In genomic region chr2:60053222-60054010, GRCm38 (mm10) we compare ENCODE assay signal across 15 mouse cellular contexts.
A peak's percentile ranks its signal among the peaks of the same experiment; 100 is the strongest.
DNase-seq lines count a peak whose midpoint lies in the region; ATAC-seq lines count a peak whose summit lies in the region.
"Had no signal": no experiment of that assay in that cellular context is flagged by ENCODE, and none has a peak within 500 bp of the region (broad histone marks: within the 10 kb centered on the region; RNA-seq: fewer than 3 reads in every experiment).

No protein-coding gene starts in this region.

- no peak overlapping the region for H3K4me2 ChIP-seq in forebrain, embryonic 11.5 days (ENCODE audit: low read depth, low read length, severe bottlenecking)
- H3K4me2 ChIP-seq in neural tube, embryonic 11.5 days (ENCODE audit: low read depth), result 0 out of 2 replicates have a peak overlapping the region, but pooled peaks have one; percentile 8
- H3K4me2 ChIP-seq in hindbrain, embryonic 16.5 days (ENCODE audit: low read length), result no peak overlapping the region
- no peak overlapping the region; the same call in 1 of the 2 replicates for H3K4me2 ChIP-seq in neural tube, embryonic 15.5 days
- H3K4me2 ChIP-seq: stomach, embryonic 15.5 days had no signal

- H3K27ac ChIP-seq in forebrain, embryonic 11.5 days (ENCODE audit: low read depth, low read length), result 0 out of 2 replicates have a peak overlapping the region, but pooled peaks have one; percentile 18
- H3K27ac ChIP-seq in forebrain, embryonic 10.5 days, result no peak overlapping the region
- H3K27ac ChIP-seq in neural tube, embryonic 11.5 days (ENCODE audit: low read depth, low read length), result peak overlapping the region; percentile 56
- H3K27ac ChIP-seq in hindbrain, embryonic 16.5 days (ENCODE audit: low read depth, low read length), result peak overlapping the region; percentile 29; the same call in 1 of the 2 replicates
- peak overlapping the region; percentile 52 for H3K27ac ChIP-seq in neural tube, embryonic 15.5 days (replicated peaks)
- H3K27ac ChIP-seq: stomach, embryonic 15.5 days had no signal

- intact Hi-C loops in left cerebral cortex, postnatal 25 days (cut with DNase I), result no loop called here

- WGBS in forebrain, embryonic 11.5 days, result 82% methylated on average over 11 of the region's 11 CpGs
- 89% methylated on average over 11 of the region's 11 CpGs for WGBS in forebrain, embryonic 10.5 days
- 44% methylated on average over 11 of the region's 11 CpGs for WGBS in neural tube, embryonic 11.5 days
- WGBS in hindbrain, embryonic 16.5 days, result 57% methylated on average over 11 of the region's 11 CpGs
- 38% methylated on average over 11 of the region's 11 CpGs for WGBS in neural tube, embryonic 15.5 days

- no peaks in the 10 kb centered on the region for H3K36me3 ChIP-seq in forebrain, embryonic 11.5 days (ENCODE audit: control insufficient read depth, insufficient read depth, low read length)
- no peaks in the 10 kb centered on the region for H3K36me3 ChIP-seq in forebrain, embryonic 10.5 days (replicated peaks)
- no peaks in the 10 kb centered on the region for H3K36me3 ChIP-seq in neural tube, embryonic 11.5 days (ENCODE audit: control insufficient read depth, insufficient read depth, low read length)
- H3K36me3 ChIP-seq in hindbrain, embryonic 16.5 days (ENCODE audit: control insufficient read depth, insufficient read depth, low read length), result no peaks in the 10 kb centered on the region
- H3K36me3 ChIP-seq in neural tube, embryonic 15.5 days, result no peaks in the 10 kb centered on the region
- H3K36me3 ChIP-seq: stomach, embryonic 15.5 days had no signal

- H3K4me1 ChIP-seq in forebrain, embryonic 11.5 days (replicated peaks; ENCODE audit: control insufficient read depth, insufficient read depth, low read length), result peaks cover 6% of the 10 kb centered on the region; the same call in 1 of the 2 replicates
- peaks cover 38% of the 10 kb centered on the region for H3K4me1 ChIP-seq in forebrain, embryonic 10.5 days
- peaks cover 17% of the 10 kb centered on the region for H3K4me1 ChIP-seq in neural tube, embryonic 11.5 days (ENCODE audit: control insufficient read depth, insufficient read depth, low read length)
- peaks cover 4% of the 10 kb centered on the region for H3K4me1 ChIP-seq in hindbrain, embryonic 16.5 days (ENCODE audit: control insufficient read depth, insufficient read depth, low read depth, low read length)
- H3K4me1 ChIP-seq in neural tube, embryonic 15.5 days, result peaks cover 13% of the 10 kb centered on the region

- H3K27me3 ChIP-seq in forebrain, embryonic 11.5 days (ENCODE audit: control insufficient read depth, insufficient read depth, low read length), result no peaks in the 10 kb centered on the region
- H3K27me3 ChIP-seq in forebrain, embryonic 10.5 days (ENCODE audit: poor library complexity, severe bottlenecking), result no peaks in the 10 kb centered on the region
- H3K27me3 ChIP-seq in neural tube, embryonic 11.5 days (ENCODE audit: control insufficient read depth, insufficient read depth, low read length), result no peaks in the 10 kb centered on the region
- no peaks in the 10 kb centered on the region for H3K27me3 ChIP-seq in hindbrain, embryonic 16.5 days (replicated peaks; ENCODE audit: control insufficient read depth, insufficient read depth, low read length)
- H3K27me3 ChIP-seq in neural tube, embryonic 15.5 days (replicated peaks), result no peaks in the 10 kb centered on the region
- H3K27me3 ChIP-seq: stomach, embryonic 15.5 days had no signal

- no peaks in the 10 kb centered on the region for H3K9me3 ChIP-seq in forebrain, embryonic 11.5 days (ENCODE audit: control insufficient read depth, low read length)
- no peaks in the 10 kb centered on the region for H3K9me3 ChIP-seq in forebrain, embryonic 10.5 days
- H3K9me3 ChIP-seq in neural tube, embryonic 11.5 days (ENCODE audit: control insufficient read depth, low read length), result no peaks in the 10 kb centered on the region
- H3K9me3 ChIP-seq in hindbrain, embryonic 16.5 days (ENCODE audit: control insufficient read depth, low read length), result no peaks in the 10 kb centered on the region
- no peaks in the 10 kb centered on the region for H3K9me3 ChIP-seq in neural tube, embryonic 15.5 days (replicated peaks)
- H3K9me3 ChIP-seq: stomach, embryonic 15.5 days had no signal

- no peak overlapping the region for H3K9ac ChIP-seq in forebrain, embryonic 11.5 days (ENCODE audit: low read length)
- no peak overlapping the region for H3K9ac ChIP-seq in neural tube, embryonic 11.5 days (ENCODE audit: low read length)
- H3K9ac ChIP-seq in hindbrain, embryonic 16.5 days (ENCODE audit: low read depth, low read length), result no peak overlapping the region
- H3K9ac ChIP-seq in neural tube, embryonic 15.5 days (replicated peaks), result no peak overlapping the region
- H3K9ac ChIP-seq: stomach, embryonic 15.5 days had no signal

- DNase-seq in forebrain, embryonic 11.5 days (ENCODE audit: low spot score), result no peak
- DNase-seq in forebrain, embryonic 10.5 days (ENCODE audit: extremely low spot score, low spot score), result no peak
- DNase-seq in neural tube, embryonic 11.5 days (ENCODE audit: low spot score), result peak; percentile 41
- no peak for DNase-seq in neural tube, embryonic 10.5 days (ENCODE audit: extremely low spot score, low spot score)
- no peak for DNase-seq in testis, postnatal 14 days (ENCODE audit: low spot score)
- no peak for DNase-seq in left cerebral cortex, postnatal 25 days (ENCODE audit: low spot score in 2 of 2)
- DNase-seq: adrenal gland, postnatal 14 days; cerebellum, adult 2 months; gastrocnemius, postnatal 10 days; kidney, adult 18-20 months; lung, adult 18-20 months; lung, postnatal 4 days had no signal

- H3K4me3 ChIP-seq in forebrain, embryonic 11.5 days (ENCODE audit: low read depth, low read length), result no peak overlapping the region
- H3K4me3 ChIP-seq in forebrain, embryonic 10.5 days, result no peak overlapping the region
- no peak overlapping the region for H3K4me3 ChIP-seq in neural tube, embryonic 11.5 days (ENCODE audit: low read depth, low read length)
- H3K4me3 ChIP-seq in hindbrain, embryonic 16.5 days (ENCODE audit: low read length), result no peak overlapping the region
- H3K4me3 ChIP-seq in neural tube, embryonic 15.5 days (replicated peaks), result no peak overlapping the region
- H3K4me3 ChIP-seq: stomach, embryonic 15.5 days had no signal

- no peak for ATAC-seq in forebrain, embryonic 11.5 days (replicated peaks; ENCODE audit: low FRiP score)
- peak; percentile 75 for ATAC-seq in neural tube, embryonic 11.5 days (ENCODE audit: insufficient read depth, low FRiP score, low TSS enrichment)
- peak; percentile 15; the same call in 1 of the 2 replicates for ATAC-seq in hindbrain, embryonic 16.5 days
- ATAC-seq in neural tube, embryonic 15.5 days (ENCODE audit: low FRiP score), result peak; percentile 40
